Mouse (Mus musculus): ENCODE measurements around the gene Pmf1. TPM values are rescaled to one million over a fixed set of nuclear protein-coding genes. Genes with fewer than 3 reads are reported as not detected.

Gene Pmf1
- total and polyA plus RNA-seq, 2 experiments from 2014 or later, result 25.4 to 25.6 TPM

GRCm38 (mm10) chr3:88440500-88441381, 30.6 kb upstream of the Pmf1 start:
- peak; percentile 63 for DNase-seq (ENCODE audit: low spot score)
- no peak overlapping the region for H3K4me2 ChIP-seq (ENCODE audit: low read depth, low read length, poor library complexity, severe bottlenecking)

GRCm38 (mm10) chr3:88439582-88439981, 29.5 kb upstream of the Pmf1 start:
- DNase-seq (ENCODE audit: low spot score) (no peak), ATAC-seq (ENCODE audit: low FRiP score) (no peak)
- no peak for TF ChIP-seq CTCF (IDR thresholded peaks at IDR 0.05)
- H3K4me2 ChIP-seq (ENCODE audit: low read depth, low read length, poor library complexity, severe bottlenecking), result no peak overlapping the region
- no peak overlapping the region for H3K27ac ChIP-seq (ENCODE audit: low read depth, low read length)
- no peaks in the 10 kb centered on the region for H3K4me1 ChIP-seq (ENCODE audit: insufficient read depth, low read length)
- no peak overlapping the region for H3K9ac ChIP-seq (replicated peaks; ENCODE audit: low read length, poor library complexity, severe bottlenecking)
- no peaks in the 10 kb centered on the region for H3K9me3 ChIP-seq (ENCODE audit: low read length)
- 55% methylated on average over 4 of the region's 4 CpGs for WGBS
- H3K36me3 ChIP-seq (ENCODE audit: insufficient read depth, low read length), result peaks cover 48% of the 10 kb centered on the region
- no peak overlapping the region for H3K4me3 ChIP-seq (ENCODE audit: low read depth, low read length)
- no peaks in the 10 kb centered on the region for H3K27me3 ChIP-seq (ENCODE audit: insufficient read depth, low read length)

More at GRCm38 (mm10) chr3:88440500-88441381, 30.6 kb upstream of the Pmf1 start:
- WGBS, result 23% methylated on average over 27 of the region's 27 CpGs
- Histone ChIP-seq H3K9ac (replicated peaks; ENCODE audit: low read length, poor library complexity, severe bottlenecking) (no peak overlapping the region), H3K4me1 (ENCODE audit: insufficient read depth, low read length) (no peaks in the 10 kb centered on the region), H3K27me3 (ENCODE audit: insufficient read depth, low read length) (no peaks in the 10 kb centered on the region), H3K4me3 (ENCODE audit: low read depth, low read length) (no peak overlapping the region), H3K36me3 (ENCODE audit: insufficient read depth, low read length) (peaks cover 47% of the 10 kb centered on the region), H3K9me3 (ENCODE audit: low read length) (no peaks in the 10 kb centered on the region), H3K27ac (ENCODE audit: low read depth, low read length) (no peak overlapping the region)
- TF ChIP-seq CTCF (IDR thresholded peaks at IDR 0.05), result peak; percentile 76
- ATAC-seq (ENCODE audit: low FRiP score), result peak; percentile 20; the same call in 1 of the 2 replicates

- no peak overlapping the region for H3K4me2 ChIP-seq (ENCODE audit: low read depth, low read length, poor library complexity, severe bottlenecking)
- H3K9ac ChIP-seq (replicated peaks; ENCODE audit: low read length, poor library complexity, severe bottlenecking), result no peak overlapping the region
- H3K9me3 ChIP-seq (ENCODE audit: low read length), result no peaks in the 10 kb centered on the region
- H3K4me1 ChIP-seq (ENCODE audit: insufficient read depth, low read length), result no peaks in the 10 kb centered on the region
- no peak for TF ChIP-seq CTCF (IDR thresholded peaks at IDR 0.05)
- H3K4me3 ChIP-seq (ENCODE audit: low read depth, low read length), result no peak overlapping the region
- ATAC-seq (ENCODE audit: low FRiP score), result no peak
- WGBS, result 80% methylated on average over 10 of the region's 10 CpGs
- no peaks in the 10 kb centered on the region for H3K27me3 ChIP-seq (ENCODE audit: insufficient read depth, low read length)
- H3K36me3 ChIP-seq (ENCODE audit: insufficient read depth, low read length), result peaks cover 37% of the 10 kb centered on the region
- no peak for DNase-seq (ENCODE audit: low spot score)
- no peak overlapping the region for H3K27ac ChIP-seq (ENCODE audit: low read depth, low read length)
These were observed 27.3 kb upstream of the Pmf1 start for GRCm38 (mm10) chr3:88437454-88437853.

GRCm38 (mm10) chr3:88436395-88437201, 26.5 kb upstream of the Pmf1 start:
- no peak overlapping the region for H3K9ac ChIP-seq (replicated peaks; ENCODE audit: low read length, poor library complexity, severe bottlenecking)
- no peaks in the 10 kb centered on the region for H3K27me3 ChIP-seq (ENCODE audit: insufficient read depth, low read length)
- no peaks in the 10 kb centered on the region for H3K4me1 ChIP-seq (ENCODE audit: insufficient read depth, low read length)
- 14% methylated on average over 28 of the region's 29 CpGs for WGBS
- ATAC-seq (ENCODE audit: low FRiP score) (peak; percentile 83), DNase-seq (ENCODE audit: low spot score) (peak; percentile 75)
- no peaks in the 10 kb centered on the region for H3K9me3 ChIP-seq (ENCODE audit: low read length)
- peaks cover 36% of the 10 kb centered on the region for H3K36me3 ChIP-seq (ENCODE audit: insufficient read depth, low read length)
- peak overlapping the region; percentile 33 for H3K4me2 ChIP-seq (ENCODE audit: low read depth, low read length, poor library complexity, severe bottlenecking)
- no peak overlapping the region for H3K27ac ChIP-seq (ENCODE audit: low read depth, low read length)
- TF ChIP-seq CTCF (IDR thresholded peaks at IDR 0.05), result peak; percentile 52
- no peak overlapping the region for H3K4me3 ChIP-seq (ENCODE audit: low read depth, low read length)

- no peaks in the 10 kb centered on the region for H3K4me1 ChIP-seq (ENCODE audit: insufficient read depth, low read length)
- peaks cover 36% of the 10 kb centered on the region for H3K36me3 ChIP-seq (ENCODE audit: insufficient read depth, low read length)
- no peak overlapping the region for H3K27ac ChIP-seq (ENCODE audit: low read depth, low read length)
- no peaks in the 10 kb centered on the region for H3K27me3 ChIP-seq (ENCODE audit: insufficient read depth, low read length)
- H3K9ac ChIP-seq (replicated peaks; ENCODE audit: low read length, poor library complexity, severe bottlenecking), result no peak overlapping the region
- no peak for DNase-seq (ENCODE audit: low spot score)
- no peaks in the 10 kb centered on the region for H3K9me3 ChIP-seq (ENCODE audit: low read length)
- no peak for TF ChIP-seq CTCF (IDR thresholded peaks at IDR 0.05)
- H3K4me2 ChIP-seq (ENCODE audit: low read depth, low read length, poor library complexity, severe bottlenecking), result no peak overlapping the region
- ATAC-seq (ENCODE audit: low FRiP score), result no peak
- H3K4me3 ChIP-seq (ENCODE audit: low read depth, low read length), result no peak overlapping the region
- 66% methylated on average over 10 of the region's 10 CpGs for WGBS
These were observed 25.4 kb upstream of the Pmf1 start for GRCm38 (mm10) chr3:88435515-88435914.
